Mouse (Mus musculus): ENCODE measurements at regions not wholly inside any gene's neighbourhood (a gene's known extent, or its start where the extent isn't known, plus 50 kb on each side); places are given as distances from the start of the nearest gene placed in this dataset.

- no peak for DNase-seq (ENCODE audit: low read depth, low spot score)
Observed at GRCm38 (mm10) chr11:79881812-79882211, 80.4 kb downstream of the Utp6 start.

GRCm38 (mm10) chr11:79878091-79878490 is 84.1 kb downstream of the Utp6 start:
- DNase-seq (ENCODE audit: low read depth, low spot score), result no peak

DNA sequence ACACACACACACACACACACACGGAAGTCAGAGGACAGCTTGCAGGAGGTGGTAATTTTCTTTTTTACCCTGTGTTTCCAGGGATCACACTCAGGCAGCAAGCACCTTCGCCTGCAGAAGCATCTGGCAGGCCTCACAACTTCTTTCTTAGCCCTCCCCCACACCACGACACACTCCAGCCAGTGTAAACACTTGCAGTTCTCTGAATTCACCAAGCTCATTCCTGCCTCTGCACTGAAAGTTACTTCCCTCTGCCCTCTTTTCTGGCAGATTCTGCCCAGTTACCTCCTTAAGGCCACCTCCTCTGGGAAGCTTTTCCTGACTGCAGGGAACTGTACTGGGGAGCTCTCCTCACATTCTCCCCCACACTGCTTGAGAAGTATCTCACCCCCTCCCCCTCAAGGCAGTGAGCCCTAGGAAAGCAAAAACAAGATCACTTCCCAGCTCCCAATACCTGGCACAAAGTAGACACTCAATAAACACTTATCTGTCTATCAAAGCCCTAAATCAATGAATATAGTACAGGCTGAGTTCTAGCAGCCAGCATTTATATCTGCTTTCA is 84.9 kb downstream of the Utp6 start:
- DNase-seq (ENCODE audit: low read depth, low spot score), result no peak

DNA sequence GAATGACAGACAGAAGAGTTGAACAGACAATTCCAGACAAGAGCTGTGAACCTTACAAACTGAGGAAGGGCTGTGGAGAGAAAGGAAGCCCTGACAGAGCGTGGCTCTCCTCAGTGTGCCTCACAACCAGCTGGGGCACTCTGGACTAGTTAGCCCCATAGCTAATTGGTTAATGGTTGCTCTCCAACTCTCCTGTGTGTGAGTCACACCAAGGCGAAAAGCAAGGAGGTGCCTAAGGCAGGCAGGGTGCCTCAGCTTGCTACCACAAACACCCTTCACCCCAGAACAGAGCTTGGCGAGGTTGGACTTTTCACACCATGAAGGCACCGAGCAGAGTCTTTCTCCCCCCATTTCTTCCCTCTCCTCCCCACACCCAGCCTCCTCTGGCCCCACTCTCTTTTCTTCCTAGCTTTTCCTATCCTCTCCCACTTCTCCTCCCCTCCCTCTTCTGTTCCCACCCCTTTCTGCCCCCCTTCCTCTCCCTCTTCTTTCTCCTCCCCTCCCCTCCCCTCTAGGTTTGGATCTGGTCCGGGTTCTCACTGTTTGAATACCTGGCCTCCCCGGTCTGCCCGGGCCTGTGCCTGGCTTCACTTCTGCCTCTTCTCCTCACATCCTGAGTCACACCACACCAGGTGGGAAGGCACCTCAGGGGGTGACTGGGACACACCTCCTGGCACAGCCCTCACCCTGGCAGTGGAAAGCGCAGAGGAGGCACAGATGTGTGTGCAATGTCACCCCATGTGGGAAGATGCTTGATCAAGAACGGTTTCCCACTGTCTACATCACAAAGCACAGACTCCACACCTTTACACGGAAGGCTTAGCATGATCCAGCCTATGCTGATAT is 90.2 kb downstream of the Utp6 start:
- no peak for DNase-seq (ENCODE audit: low read depth, low spot score)

GRCm38 (mm10) chr11:79870189-79870588 is 92.0 kb downstream of the Utp6 start:
- no peak for DNase-seq (ENCODE audit: low read depth, low spot score)

DNA sequence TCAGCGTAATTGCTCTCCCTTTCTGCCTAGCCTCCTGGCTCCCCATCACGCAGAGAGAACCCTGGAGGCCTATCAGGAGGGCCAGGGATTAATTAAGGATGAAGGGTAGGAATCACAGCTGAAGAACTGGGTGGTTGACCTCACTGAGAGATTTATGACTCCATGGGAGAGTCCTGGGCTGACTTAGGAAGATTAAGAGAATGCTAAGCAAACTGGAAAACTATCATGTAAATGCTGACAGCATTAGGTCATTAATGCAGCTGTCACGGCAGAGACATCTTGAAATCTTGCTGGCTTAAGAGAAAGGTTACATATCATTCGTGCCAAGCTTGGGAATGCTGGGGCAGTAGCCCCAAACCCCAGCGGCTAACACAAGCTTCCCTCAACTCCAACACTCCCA is 93.2 kb downstream of the Utp6 start:
- DNase-seq (ENCODE audit: low read depth, low spot score), result no peak

- DNase-seq (ENCODE audit: low read depth, low spot score), result no peak
Observed at GRCm38 (mm10) chr11:79864836-79865235, 97.4 kb downstream of the Utp6 start.

DNA sequence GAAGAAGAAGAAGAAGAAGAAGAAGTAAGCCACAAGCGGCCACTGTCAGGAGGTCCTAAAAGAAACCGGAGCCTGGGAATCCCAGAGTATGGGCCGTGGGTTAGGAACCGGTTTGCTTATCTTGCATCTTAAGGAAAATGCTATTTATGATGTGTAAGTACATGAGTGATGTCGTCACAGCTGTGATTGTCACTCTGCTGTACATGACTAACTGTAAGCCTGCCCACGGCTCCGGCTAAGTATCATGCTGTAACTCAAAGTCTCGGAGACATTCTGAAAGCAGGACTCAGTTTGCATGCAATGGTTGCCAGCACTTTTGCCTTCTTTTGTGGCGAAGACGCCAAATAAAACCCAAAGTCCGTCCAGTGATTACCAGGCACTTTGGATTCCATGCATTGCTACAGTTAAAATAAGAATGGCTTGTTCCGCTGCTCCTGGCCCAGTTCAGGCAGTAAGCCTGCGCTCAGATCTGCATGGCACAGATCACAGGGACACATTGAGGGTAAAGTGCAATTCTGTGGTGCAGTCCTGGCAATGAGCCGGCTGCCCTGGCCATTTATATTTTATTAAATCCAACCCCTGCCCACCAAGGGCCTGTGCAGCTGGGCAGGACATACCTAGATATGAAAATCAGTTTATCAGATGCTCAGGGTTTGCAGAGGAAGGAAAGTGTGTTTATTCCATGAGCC is 98.6 kb downstream of the Utp6 start:
- DNase-seq (ENCODE audit: low read depth, low spot score), result no peak

GRCm38 (mm10) chr11:79860611-79861067 is 101.6 kb downstream of the Utp6 start:
- DNase-seq (ENCODE audit: low read depth, low spot score), result no peak

DNA sequence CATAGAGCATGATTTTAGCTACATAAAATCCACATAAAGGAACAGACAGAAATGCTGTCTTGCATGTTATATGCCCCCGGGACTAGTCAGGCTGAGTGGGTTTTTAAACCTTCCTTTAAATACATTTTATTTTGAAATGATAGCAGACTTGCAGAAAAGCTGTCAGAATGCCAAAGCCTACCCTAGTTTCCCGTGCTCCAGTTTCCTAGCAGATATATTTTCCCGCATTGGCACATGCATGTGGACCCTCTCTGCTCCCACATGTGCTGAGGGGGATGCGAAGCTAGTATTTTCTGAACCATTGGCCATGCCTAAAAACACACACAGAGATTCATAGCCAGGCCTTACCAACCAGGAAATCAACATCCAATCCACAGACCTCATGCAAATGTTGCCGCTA is 105.8 kb downstream of the Utp6 start:
- DNase-seq (ENCODE audit: low read depth, low spot score), result no peak

DNA sequence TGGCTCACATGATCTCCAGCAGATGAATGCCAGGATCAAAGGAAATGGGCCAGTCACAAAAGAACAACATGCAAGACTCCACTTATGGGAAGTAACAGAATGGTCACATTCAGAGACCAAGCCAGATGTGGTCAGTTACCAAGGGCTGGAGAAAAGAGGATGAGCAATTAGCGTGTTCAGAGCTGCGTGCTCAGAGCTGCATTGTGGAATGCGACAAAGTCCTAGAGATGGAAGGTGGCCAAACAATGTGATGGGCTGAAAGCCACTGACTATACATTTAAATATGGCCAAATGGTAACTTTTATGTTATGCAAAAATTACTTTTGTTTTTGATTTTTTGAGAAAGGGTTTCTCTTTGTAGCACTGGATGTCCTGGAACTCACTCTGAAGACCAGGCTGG is 112.6 kb downstream of the Utp6 start:
- no peak for DNase-seq (ENCODE audit: low read depth, low spot score)

GRCm38 (mm10) chr11:79844436-79844835 is 117.8 kb downstream of the Utp6 start:
- DNase-seq (ENCODE audit: low read depth, low spot score), result no peak

DNA sequence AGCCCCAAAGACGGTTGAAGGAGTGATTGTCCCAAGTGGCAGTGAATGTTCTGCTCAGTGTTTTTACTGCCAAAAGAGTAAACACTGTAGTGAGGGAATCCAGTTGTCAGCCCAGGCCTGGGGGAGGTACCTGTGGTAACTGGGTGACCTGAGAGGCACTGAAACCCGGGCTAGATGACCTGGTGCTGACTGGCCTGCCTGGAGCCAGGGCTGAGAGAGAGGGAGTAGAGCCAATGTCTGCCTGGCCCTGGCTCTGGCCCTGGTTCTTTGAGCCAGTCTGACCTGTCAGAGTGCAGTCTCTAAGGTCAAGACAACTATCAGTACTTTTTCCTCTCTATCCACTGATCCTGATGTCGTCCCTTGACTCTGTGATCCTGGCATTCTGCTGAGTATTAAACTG is 119.2 kb downstream of the Utp6 start:
- DNase-seq (ENCODE audit: low read depth, low spot score), result no peak

DNA sequence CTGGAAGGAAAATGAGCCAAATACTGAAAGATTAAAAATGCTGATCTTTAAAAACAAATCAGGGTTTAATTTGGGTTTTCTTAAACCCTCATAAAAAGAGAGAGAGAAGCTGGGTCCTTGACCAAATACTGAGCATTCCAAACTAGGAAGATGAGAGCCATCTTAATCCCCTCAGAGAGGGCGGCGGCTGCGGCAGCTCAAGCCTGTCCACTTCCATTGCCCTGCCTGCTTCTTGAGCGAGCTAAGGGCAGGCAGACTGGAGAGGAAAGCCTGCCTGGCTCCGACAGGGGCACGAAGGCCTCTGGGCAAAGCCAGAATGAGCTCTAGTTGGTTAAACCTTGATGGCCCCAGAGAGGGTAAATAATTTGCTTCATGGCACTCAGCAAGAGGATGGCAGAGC is 122.2 kb downstream of the Utp6 start:
- no peak for DNase-seq (ENCODE audit: low read depth, low spot score)

DNA sequence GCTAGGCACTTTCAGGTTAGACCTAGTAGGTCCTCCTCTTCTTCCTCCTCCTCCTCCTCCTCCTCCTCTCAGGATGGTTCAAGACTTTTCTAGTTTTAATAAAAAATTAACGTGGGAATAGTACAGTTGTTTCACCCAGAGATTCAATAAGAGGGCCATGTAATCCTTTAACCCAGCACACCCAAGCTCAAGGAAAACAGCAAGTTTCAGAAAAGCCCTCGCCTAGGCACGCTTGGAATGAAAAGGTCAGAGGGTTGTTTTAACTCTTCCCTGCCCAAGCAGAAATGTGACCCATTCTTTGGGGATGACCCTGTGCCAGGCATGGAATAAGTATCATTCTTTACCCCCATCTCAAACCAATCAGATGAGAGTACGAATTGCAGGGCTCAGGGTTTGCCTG is 124.1 kb downstream of the Utp6 start:
- no peak for DNase-seq (ENCODE audit: low read depth, low spot score)

DNA sequence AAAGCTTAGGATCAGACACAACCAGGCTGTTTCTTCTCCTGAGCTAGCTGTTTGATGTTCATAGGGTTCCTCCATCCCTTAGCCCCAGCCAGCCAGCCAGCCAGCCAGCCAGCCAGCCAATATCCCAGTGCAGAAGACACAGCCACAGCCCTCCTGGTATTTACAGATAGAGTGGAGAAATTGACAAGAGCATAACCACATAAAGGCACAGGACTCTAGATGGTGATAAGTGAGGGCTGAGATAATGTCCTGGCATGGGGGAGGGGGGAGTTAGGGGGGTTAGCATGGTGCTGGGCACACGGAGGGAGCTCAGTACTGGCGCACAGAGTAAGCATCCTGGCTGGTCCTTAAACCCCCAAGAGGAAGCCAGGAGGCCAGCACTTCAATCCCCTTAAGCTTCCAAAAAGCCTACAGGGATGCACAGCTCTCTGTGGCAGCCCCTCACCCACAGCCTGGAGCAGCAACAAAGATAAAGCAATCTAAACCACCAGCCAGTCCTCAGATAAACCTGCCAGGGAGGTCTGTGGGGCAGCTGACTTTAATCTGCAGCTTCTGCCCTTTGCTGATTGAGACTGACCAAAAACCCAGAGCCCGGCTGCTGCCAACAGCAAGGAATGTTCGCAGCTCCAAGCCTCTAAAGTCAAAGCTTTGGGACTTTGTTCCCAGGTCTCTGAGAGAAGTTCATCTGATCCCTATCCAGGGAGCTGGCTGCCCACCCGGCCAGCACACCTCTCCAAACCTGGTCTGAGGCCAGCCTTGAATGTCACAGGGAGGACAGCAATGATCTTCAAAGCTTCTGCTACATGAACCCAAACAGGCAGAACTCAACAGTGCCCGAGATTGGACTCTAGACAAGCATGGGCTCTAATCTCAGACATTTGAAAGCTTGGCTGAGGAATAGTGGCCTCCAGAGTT is 124.9 kb downstream of the Utp6 start:
- DNase-seq (ENCODE audit: low read depth, low spot score), result no peak

DNA sequence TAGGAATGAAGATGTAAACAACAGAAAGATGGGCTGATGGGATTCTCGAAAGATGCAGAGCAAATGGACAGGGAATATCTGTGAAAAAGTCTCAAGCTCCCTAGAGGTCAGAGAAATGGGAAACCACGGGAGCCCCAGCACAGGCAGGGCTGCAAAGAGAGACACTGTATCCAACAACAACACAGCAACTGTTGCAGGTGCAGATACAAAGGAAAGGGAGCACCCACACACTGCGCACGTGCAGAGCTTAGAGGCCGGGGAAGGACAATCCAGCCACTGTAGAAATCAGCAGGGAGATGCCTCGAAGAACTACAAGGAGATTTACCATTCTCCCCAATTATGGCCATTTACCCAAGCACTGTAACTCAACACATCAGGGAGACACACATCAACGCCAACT is 126.3 kb downstream of the Utp6 start:
- DNase-seq (ENCODE audit: low read depth, low spot score), result no peak

- no peak for DNase-seq (ENCODE audit: low read depth, low spot score)
Observed at GRCm38 (mm10) chr11:79833817-79834216, 128.4 kb downstream of the Utp6 start.

DNA sequence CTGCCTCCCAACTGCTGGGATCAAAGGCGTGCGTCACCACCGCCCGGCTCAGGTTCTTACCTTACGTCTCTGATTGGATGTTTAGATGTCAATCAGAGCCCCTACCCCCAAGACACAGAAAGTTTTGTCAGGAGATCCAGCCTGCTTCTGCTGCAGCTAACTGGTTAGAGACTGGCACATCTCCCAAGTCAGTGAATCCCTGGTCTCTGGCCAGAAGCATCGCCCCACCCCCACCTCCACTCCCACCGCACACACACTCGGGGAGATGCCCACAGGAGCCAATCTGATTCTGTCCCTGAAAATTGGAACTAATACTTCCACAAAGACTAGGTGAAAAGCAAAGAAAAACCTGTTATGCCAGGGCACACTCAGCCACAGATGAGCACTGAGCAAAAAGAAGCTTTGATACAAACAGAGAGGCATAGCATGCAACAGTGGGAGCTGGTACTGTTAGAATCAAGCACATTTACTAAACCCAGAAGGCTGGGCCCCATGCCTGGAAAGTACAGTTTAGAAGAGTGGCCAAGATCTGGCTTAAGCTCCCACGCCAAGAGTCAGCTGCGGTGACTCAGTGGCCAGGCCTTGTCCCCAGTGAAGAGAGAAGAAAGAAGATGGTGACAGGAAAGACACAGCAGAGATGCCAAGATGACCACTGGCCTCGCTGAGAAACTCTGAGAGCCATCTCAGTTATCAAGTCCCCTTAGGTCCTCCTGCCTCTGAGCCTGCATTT is 130.4 kb downstream of the Utp6 start:
- DNase-seq (ENCODE audit: low read depth, low spot score), result no peak

DNA sequence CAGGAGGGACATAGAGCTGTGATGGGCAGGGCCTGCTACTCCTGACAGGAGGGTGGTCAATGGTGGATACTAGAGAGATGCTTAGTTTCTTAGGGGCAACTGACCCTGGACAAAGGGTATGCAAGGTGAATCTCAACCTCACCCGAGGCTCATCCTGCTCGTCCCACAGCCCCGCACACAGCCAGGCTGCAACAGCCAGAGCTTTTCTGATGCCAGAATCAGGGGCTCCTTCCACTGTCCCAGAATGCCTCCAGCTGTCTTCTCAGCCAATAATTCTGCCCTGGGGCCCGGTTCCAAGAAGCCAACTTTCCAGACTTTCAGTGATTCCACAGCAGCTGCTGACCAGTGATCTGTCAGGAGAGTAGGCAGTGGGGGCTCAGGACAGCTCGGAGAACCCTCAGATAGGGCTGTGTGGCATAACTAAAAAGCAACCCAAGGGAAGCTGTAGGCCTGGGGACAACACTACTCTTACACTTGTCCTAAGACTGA is 131.6 kb downstream of the Utp6 start:
- DNase-seq (ENCODE audit: low read depth, low spot score), result no peak

DNA sequence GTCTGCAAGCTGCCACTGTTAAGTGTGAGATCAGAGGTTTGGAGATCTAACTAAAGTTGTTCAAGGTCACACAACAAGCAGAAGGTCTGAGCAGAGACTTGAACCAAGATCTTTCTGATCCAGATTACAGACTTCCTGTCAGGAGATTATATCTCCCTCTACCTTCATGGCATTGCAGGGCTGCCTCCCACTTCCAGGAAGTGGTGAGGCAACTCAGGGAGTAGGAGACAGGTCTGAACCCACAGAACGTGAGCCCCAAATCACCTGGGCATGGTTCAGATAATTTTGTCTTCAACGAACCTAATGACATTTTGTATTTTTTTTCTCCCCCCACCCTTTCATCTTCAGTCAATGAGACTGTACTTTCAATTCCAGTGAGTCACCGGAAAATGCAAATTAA is 135.2 kb downstream of the Utp6 start:
- no peak for DNase-seq (ENCODE audit: low read depth, low spot score)

Measured in retina, adult 2 months (tissue).